Mouse (Mus musculus) retina, postnatal 7 days (tissue): Measurements from ENCODE around the gene Taar8a.
"Not testable (repeated sequence)": the region's sequence is repeated elsewhere in the genome, so short reads cannot be mapped to it uniquely, and the experiment has no call there.

Experiments used
- DNase-seq: peaks from one replicate; pipeline ENCODE4 v3.0.0-alpha.2; 2012; ENCODE audit warnings: low read depth, low spot score

Taar8a gene

DNA sequence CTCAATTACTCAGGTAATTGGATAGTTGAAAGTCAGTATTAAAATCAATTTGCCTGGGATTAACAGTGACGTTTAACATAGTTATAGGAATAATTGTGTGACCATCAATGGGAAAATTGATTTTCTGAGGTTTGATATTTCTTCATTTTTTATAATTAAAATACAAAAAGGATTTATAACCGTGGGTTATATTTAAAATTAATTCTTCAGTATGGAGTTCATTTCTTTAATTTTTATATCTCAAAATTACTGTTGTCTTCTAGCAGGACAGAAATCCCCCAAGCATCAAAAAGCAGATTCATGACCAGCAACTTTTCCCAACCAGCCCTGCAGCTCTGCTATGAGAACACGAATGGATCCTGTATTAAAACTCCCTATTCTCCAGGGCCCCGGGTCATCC lies at the start of gene Taar8a:
Gene Taar8a, plus strand, starts transcription at position 301 of the 400 bp plus-strand sequence.
- DNase-seq, result not testable (repeated sequence)

DNA sequence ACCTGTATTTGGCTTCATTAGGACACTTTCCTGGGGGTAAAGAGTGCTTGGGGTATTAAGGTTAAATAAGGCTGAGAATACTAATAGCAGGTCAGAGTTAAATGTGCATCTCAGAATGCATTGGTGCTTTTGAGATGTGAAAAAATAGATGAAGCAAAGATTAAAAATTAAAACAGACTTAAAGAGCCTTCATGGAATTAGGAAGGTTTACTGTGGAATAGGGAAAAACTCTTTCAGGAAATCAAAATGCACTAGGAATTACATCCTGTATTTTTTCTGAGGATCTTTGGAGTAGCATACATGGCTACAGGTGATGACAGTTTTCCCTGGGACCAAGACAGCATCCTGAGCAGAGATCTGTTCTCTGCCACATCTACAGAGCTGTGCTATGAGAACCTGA lies 49.4 kb upstream of the Taar8a start, which contains the start of gene Taar7d:
Gene Taar7d, plus strand, starts transcription at position 301 of the 400 bp plus-strand sequence.
- no peak for DNase-seq

DNA sequence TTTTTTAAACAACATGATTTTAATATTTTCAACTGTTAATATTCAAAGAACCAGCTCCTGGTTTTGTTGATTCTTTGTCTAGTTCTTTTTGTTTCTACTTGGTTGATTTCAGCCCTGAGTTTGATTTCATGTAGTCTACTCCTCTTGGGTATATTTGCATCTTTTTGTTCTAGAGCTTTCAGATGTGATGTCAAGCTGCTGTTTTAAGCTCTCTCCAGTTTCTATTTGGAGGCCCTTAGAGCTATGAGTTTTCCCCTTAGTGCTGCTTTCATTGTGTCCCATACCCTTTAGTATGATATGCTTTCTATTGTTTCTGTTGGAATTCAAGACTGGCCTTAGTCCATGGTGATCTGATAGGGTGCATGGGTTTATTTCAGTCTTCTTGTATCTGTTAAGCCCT lies 45.0 kb upstream of the Taar8a start:
- no peak for DNase-seq

DNA sequence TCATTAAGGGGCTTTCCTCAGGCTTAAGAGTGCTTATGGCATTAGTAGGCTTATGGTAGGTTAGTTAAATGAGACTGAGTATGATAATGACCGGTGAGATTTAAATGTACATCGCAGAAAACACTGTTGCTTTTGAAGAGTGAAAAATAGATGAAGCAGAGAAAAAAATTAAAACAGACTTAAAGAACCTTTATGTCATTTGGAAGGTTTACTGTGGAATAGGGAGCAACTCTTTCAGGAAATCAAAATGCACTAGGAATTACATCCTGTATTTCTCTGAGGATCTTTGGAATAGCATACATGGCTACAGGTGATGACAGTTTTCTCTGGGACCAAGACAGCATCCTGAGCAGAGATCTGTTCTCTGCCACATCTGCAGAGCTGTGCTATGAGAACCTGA lies 39.0 kb upstream of the Taar8a start, which contains the start of gene Taar7e:
Gene Taar7e, plus strand, starts transcription at position 301 of the 400 bp plus-strand sequence.
- peak; percentile 31 for DNase-seq

DNA sequence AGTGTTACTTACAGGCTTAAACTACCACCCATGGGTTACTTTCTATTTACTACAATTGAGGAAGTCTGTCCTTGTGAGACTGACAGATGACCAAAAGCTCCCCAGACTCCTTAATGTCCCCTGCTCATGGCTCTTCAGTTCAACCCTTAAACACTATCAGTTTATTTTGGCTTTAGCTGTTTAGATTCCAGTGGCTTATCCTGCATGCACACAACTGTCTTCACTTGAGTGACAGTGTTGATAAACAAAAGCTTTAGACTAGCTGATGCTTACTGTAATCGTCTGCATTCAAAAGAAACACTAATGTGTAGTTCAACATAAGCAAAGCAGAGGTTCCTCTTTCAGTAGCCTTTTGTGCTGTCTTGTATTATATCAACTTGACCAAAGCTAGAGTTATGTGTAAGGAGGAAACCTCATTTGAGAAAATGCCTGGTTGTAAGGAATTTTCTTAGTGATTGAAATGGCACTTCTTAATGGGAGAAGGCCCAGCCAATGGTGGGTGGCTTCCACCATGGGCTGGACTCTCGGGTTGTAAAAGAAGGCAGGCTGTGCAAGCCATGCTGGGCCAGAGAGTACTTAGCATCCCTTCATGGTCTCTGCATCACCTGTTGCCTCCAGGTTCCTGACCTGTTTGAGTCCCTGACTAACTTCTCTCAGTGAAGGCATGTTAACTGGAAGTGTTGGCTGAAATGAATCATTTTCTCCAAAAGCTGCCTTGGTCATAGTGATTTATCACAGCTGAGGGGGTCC lies 36.0 kb upstream of the Taar8a start:
- no peak for DNase-seq

DNA sequence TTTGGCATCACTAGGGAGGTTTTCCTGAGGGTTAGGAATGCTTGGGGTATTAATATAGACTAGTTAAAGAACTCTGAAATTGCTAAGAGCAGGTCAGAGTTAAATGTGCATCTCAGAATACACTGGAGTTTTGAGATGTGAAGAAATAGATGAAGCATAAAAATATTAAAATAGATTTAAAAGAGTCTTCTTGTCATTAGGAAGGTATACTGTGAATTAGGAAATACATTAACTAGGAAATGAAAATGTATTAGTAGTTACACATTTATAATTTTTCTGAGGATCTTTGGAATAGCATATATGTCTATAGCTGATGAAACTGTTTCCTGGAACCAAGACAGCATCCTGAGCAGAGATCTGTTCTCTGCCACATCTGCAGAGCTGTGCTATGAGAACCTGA lies 27.1 kb upstream of the Taar8a start, which contains the start of gene Taar7f:
Gene Taar7f, plus strand, starts transcription at position 301 of the 400 bp plus-strand sequence.
- no peak for DNase-seq

DNA sequence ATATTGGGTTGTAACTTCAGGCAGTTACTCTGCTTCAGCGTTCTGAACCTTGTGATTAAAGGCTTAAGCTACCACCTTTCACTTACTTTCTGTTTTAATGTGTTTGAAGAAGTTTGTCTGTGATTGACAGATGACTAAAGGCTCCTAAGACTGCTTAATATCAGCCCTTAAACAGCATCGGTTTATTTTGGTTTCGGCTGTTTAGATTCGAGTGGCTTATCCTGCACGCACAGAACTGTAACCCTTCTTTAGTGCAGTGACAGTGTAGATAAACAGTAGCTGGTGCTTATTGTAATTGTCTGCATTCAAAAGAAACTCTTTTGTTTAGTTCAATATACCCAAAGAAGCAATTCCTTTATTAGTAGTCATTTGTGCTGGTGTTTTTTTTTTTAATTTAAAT lies 24.3 kb upstream of the Taar8a start:
- no peak for DNase-seq

DNA sequence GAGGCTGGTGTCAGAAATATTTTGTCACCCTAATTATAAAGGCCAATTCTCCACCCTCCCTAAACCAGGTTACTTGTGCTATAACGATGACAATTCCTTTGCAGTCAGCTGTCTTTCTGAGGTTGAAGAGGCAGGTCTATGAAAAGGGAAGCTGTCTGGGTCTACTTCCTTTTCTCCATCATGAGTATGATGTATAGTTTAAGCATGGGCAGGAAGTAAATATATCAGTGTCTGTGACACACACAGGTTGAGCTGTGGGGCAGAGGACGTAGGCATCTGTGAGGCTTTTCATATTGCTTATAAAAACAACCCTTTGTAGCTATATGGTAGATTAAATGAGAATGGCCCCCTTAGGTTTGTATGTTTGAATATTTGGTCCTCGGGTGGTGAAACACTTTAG lies 17.3 kb upstream of the Taar8a start:
- DNase-seq, result no peak

DNA sequence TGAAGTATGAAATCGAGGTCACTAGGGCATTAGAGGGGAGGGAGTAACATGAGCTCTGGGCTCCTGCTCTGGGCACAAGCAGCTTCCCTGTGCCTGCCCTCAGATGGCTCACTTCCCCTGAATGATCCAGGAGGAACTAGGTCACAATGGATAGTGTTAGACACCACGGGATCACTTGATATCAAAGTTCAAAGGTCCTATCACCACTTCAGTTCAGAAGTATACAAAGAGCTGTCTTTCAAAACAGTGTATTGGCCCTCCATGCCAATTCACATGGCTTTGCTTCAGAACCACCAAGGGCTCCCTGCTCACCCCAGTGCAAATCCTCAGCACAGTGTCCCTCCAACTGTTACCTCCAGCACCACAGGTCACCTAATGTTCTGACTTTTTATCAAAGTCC lies 1.5 kb upstream of the Taar8a start:
- not testable (repeated sequence) for DNase-seq

DNA sequence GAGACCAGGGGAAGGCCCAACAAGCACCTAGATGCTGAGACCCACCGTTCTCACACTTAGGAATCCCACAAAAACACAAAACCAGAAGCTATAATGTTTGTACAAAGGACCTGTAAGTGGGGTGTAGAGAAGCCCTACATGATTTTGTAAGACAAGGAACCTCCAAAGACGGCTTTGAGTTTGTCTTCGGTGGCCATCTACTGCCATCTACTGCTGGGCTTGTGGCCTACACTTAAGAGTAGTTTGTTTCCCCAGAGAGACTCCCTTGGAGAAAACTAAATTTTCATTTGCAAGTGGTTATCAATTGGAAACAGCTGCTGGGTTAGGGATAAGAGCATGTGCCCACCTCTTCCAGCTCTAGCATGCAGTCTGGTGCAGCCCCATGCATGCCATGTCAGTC lies 3.9 kb downstream of the Taar8a start:
- peak; percentile 13 for DNase-seq

DNA sequence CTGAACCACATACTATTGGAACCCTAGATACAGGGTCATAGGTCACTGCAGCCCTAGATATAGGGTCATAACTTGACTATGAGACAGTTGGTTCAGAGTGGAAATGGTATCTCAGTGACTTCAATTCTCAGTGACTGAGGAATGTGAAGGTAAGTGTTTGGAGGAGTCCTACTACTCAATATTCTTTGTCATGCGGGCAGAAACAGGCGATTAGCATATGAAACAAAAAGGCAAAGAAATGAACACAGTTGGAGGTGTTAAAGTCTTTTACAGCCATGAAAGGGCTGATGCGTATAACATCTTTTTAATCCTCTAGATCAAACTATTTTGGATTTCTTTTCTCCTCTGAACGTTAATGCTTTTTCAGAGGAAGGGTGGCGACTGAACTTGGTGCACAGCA lies 9.6 kb downstream of the Taar8a start:
- DNase-seq, result no peak

DNA sequence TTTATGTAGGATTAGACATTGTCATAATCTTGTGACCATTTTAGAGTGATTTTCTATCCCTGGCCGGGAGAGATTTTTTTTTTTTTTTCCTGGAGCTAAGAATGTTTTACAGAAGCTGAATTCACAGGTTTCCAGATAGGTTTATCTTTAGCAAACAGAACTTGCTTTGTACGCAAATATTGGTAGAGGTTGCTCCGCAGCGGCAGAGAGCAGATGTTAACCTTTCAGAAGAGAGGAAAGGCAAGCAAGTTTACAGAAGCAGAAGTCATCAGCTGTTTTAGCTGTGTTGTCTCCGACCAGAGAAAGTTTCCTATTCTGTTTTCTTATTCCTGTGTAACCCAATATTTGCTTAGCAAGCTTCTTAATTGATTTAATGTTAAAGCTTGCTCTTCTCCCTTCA lies 10.3 kb downstream of the Taar8a start:
- no peak for DNase-seq

DNA sequence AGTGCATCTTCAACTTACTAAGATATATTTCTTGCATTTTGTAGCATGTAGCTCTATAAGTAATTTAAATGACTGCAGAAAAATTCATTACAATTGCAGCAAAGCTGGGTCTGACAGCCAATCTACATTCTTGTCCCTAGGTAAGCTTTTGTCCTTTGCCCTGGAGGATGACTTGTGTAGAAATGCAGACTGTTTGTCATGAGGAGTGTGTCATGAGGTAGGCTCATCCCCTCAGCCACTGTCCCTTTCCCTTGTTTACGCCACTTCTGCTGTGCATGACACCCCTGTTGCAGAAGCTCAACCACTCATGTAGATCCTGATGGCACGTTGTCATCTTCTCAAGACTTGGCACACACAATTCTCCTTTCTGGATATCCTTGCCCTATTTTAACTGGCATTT lies 10.9 kb downstream of the Taar8a start:
- DNase-seq, result no peak

DNA sequence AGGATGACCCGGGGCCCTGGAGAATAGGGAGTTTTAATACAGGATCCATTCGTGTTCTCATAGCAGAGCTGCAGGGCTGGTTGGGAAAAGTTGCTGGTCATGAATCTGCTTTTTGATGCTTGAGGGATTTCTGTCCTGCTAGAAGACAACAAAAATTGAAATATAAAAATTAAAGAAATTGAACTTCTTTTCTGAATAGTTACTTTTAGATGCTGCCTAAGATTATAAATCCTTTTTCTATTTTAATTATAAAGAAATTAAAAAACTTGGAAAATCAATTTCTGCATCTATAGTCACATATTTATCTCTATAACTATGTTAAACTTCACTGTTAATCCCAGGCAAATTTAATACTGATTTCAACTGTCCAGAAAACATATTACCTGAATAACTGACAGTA lies 15.9 kb downstream of the Taar8a start, which contains the start of gene Taar8b:
Gene Taar8b, minus strand, starts transcription at position 101 of the 400 bp plus-strand sequence.
- no peak for DNase-seq

DNA sequence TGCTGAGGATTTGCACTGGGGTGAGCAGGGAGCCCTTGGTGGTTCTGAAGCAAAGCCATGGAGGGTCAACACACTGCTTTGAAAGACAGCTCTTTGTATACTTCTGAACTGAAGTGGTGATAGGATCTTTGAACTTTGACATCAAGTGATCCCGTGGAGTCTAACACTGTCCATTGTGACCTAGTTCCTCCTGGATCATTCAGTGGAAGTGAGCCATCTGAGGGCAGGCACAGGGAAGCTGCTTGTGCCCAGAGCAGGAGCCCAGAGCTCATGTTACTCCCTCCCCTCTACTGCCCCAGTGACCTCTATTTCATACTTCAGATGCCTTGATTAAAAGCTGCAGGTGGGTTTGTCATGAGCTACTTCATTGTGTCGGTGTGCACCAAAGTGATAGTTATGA lies 20.7 kb downstream of the Taar8a start:
- DNase-seq, result not testable (repeated sequence)

DNA sequence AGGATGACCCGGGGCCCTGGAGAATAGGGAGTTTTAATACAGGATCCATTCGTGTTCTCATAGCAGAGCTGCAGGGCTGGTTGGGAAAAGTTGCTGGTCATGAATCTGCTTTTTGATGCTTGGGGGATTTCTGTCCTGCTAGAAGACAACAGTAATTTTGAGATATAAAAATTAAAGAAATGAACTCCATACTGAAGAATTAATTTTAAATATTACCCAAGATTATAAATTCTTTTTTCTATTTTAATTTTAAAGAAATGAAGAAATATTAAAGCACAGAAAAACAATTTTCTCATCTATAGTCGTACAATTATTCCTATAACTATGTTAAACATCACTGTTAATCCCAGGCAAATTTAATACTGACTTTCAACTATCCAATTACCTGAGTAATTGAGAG lies 25.5 kb downstream of the Taar8a start, which contains the start of gene Taar8c:
Gene Taar8c, minus strand, starts transcription at position 101 of the 400 bp plus-strand sequence.
- DNase-seq, result not testable (repeated sequence)

DNA sequence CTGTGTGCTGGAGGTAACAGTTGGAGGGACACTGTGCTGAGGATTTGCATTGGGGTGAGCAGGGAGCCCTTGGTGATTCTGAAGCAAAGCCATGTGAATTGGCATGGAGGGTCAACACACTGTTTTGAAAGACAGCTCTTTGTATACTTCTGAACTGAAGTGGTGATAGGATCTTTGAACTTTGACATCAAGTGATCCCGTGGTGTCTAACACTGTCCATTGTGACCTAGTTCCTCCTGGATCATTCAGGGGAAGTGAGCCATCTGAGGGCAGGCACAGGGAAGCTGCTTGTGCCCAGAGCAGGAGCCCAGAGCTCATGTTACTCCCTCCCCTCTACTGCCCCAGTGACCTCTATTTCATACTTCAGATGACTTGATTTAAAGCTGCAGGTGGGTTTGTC lies 27.0 kb downstream of the Taar8a start:
- not testable (repeated sequence) for DNase-seq

DNA sequence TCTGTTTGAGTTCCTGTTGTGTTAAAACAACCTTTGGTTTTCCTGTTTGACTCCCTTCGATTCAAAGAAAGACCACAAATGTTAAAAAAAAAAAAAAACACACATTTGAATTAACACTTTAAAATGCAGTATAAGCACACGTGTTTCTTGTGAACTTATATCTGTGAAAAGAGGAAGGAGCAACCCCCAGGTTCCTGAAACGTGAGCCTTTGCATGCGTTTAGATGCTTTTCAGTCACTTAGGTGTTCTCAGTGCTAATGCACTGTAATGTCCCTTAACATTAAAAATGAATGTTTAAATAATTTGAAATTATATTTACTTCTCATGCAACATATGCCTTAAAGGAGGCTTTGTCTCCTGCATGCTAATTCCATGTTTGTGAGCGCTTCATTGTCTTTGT lies 31.4 kb downstream of the Taar8a start:
- DNase-seq, result no peak

DNA sequence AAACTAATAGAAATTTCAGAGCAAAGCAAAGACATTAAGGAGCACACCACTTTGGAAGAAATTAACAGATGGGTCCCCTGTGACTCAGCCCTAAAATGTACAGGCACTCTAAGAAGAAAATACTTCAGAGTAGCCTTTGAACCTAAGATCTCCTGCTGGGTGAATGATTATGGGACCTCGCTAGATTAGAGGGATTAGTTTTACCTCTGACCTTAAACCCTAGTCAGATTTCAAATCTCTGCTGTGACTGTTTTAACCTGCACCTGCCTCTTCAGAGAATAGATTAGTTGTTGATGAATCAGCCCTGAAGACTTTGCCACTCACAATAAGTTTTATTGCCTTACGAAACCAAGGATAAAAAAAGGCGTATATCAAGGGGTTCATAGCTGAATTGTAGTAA lies 31.9 kb downstream of the Taar8a start:
- DNase-seq, result no peak

DNA sequence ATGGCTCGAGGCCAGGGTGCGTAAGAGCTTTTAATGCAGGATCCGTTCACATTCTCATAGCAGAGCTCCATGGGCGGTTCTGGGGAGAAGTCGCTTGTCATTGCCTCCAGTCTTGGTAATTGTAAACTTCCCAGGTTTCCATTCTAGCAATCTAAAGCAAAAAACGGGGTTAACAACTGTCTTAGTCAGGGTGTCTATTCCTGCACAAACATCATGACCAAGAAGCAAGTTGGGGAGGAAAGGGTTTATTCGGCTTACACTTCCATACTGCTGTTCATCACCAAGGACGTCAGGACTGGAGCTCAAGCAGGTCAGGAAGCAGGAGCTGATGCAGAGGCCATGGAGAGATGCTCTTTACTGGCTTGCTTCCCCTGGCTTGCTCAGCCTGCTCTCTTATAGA lies 33.1 kb downstream of the Taar8a start, which contains the start of gene Taar9:
Gene Taar9, minus strand, starts transcription at position 101 of the 400 bp plus-strand sequence.
- DNase-seq, result not testable (repeated sequence)

DNA sequence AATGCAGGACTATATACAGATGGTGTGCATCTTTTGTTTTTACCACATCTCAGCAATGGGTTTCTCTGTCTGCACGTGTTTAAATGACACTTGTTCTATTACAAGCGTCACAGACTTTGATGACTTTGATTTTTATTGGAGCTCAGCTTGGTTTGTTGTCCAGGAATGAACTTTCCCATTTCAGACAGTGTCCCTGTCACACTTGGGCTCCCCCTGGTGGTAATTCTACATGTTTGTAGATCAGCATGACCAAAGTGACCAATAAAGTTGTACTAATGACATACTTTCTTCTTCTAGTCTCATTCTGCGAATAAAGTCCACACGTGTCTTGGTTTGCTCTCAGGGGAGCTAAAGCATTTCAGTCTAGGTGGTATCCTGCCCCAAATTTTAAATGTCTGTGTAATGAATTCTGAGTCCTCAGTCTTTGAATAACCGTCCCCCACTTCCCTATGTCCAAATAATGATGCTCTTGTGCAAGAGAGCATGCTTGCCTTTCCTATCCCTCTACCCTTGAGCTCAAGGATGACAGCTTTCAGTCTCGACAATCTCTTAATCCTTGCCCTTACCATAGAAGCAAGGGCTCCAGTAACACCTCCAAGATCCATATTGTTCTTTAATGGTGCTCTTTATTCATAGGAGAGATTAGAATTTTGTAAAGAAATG lies 34.9 kb downstream of the Taar8a start:
- DNase-seq, result peak; percentile 49
